Mouse (Mus musculus): ENCODE measurements around the gene Drosha. TPM values are rescaled to one million over a fixed set of nuclear protein-coding genes. Genes with fewer than 3 reads are reported as not detected.
A peak's percentile ranks its signal among the peaks of the same experiment; 100 is the strongest.

Drosha gene
- polyA plus RNA-seq, 1 experiment from 2014 or later, result 25.2 TPM

DNA sequence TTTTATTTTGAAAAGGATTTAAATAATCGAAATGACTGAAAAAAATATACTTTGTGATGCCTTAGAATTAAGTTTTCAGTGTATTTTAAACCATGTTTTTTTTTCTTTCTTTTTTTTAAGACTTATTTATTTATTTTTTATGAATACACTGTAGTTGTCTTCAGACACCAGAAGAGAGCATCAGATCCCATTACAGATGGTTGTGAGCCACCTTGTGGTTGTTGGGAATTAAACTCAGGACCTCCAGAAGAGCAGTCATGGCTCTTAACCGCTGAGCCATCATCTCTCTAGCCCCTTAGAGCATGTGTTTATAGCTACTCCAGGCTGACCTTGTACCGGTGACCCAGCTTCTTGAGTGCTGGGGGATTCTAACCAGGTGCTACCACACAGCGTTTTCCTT is 24.8 kb downstream of the Drosha start:
- H3K36me3 ChIP-seq (ENCODE audit: control insufficient read depth, insufficient read depth, low read length), result peaks cover 15% of the 10 kb centered on the region
- no peak overlapping the region for H3K4me2 ChIP-seq (ENCODE audit: low read depth, low read length)
- no peaks in the 10 kb centered on the region for H3K4me1 ChIP-seq (ENCODE audit: control insufficient read depth, insufficient read depth, low read length)
- no peaks in the 10 kb centered on the region for H3K9me3 ChIP-seq (ENCODE audit: control insufficient read depth, low read length)
- H3K4me3 ChIP-seq (ENCODE audit: low read length), result no peak overlapping the region
- no peaks in the 10 kb centered on the region for H3K27me3 ChIP-seq (replicated peaks; ENCODE audit: control insufficient read depth, insufficient read depth, low read length)
- H3K27ac ChIP-seq (ENCODE audit: low read length), result no peak overlapping the region
- no peak overlapping the region for H3K9ac ChIP-seq (ENCODE audit: low read depth, low read length)
- no peak for ATAC-seq
- 86% methylated on average over 4 of the region's 4 CpGs for WGBS

DNA sequence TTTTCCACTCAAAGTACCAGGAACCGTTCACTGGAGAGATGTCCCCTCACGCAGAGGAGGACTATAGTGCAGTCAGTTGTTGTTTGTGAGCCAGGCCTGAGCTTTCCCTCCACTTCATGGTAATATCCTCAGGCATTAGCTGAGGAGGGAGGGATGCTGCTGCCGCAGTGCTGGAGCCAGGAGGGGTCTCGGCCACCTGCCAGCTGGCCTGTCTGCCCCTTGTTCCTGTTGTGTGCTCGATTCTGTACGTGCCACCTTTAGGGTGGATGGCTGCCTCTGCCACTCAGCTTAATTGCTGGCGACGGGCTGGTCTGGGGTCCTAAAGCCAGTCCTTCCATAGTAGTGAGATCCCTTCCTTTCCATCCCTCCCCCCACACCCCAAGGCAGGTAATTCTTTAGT is 28.9 kb downstream of the Drosha start:
- Histone ChIP-seq H3K4me3 (ENCODE audit: low read length) (no peak overlapping the region), H3K27me3 (replicated peaks; ENCODE audit: control insufficient read depth, insufficient read depth, low read length) (no peaks in the 10 kb centered on the region), H3K9ac (ENCODE audit: low read depth, low read length) (no peak overlapping the region), H3K4me2 (ENCODE audit: low read depth, low read length) (no peak overlapping the region), H3K9me3 (ENCODE audit: control insufficient read depth, low read length) (no peaks in the 10 kb centered on the region), H3K4me1 (ENCODE audit: control insufficient read depth, insufficient read depth, low read length) (no peaks in the 10 kb centered on the region), H3K36me3 (ENCODE audit: control insufficient read depth, insufficient read depth, low read length) (peaks cover 5% of the 10 kb centered on the region; the same call in 1 of the 2 replicates), H3K27ac (ENCODE audit: low read length) (no peak overlapping the region)
- 93% methylated on average over 8 of the region's 8 CpGs for WGBS
- ATAC-seq, result no peak

DNA sequence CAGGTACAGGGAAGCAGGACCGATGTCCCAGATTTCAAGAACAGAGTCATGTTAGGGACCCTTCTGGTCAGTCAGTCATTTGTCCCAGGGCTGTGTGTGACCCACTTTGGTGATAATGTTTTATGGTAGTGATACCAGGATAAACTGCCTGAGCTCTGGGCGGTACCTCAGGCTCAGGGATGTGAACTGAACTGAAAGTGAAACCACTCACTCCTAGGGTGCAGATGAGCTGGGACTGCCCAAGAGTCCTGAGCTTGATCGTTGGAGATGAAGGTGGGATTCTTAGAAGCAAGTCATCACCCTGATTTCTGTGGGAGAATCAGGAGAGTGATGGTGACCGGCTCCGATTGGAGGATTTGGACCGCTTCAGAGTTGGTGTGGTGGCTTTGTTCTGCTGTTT is 32.2 kb downstream of the Drosha start:
- H3K9ac ChIP-seq (ENCODE audit: low read depth, low read length), result no peak overlapping the region
- no peak overlapping the region for H3K27ac ChIP-seq (ENCODE audit: low read length)

DNA sequence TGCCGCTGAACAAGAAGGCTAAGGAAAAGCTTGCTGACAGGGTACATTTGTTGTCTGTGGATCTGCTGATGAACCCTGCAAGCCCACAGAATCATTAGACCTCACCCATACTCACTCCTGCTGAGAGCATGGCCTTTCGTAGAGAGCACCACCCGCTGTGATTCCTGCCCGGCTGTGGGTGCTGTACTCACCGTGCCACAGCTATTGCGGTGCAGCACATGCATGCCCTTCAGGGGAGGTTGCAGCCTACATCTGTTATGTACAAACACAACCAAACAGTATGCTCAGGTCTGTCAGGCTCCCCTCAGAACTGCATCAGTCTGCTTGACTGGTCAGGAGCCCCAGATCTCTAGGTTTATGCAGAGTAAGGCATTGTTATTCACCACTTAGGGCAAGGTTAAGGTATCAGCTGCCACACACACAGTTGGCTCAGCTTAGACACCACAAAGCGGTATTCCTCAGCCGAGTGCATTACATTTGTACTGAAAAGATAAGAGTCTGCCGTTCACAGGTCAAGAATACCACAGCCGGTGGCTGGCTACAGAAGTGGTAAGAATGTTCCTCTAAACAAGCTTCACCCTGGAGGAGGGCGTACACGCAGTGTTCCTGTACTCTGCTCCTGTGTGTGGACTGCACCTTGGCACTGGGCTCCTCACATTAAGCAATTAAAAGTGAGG is 33.4 kb downstream of the Drosha start:
- Histone ChIP-seq H3K4me1 (ENCODE audit: control insufficient read depth, insufficient read depth, low read length) (no peaks in the 10 kb centered on the region), H3K9ac (ENCODE audit: low read depth, low read length) (no peak overlapping the region), H3K4me3 (ENCODE audit: low read length) (no peak overlapping the region), H3K27me3 (replicated peaks; ENCODE audit: control insufficient read depth, insufficient read depth, low read length) (no peaks in the 10 kb centered on the region), H3K36me3 (ENCODE audit: control insufficient read depth, insufficient read depth, low read length) (peaks cover 10% of the 10 kb centered on the region; the same call in 1 of the 2 replicates), H3K4me2 (ENCODE audit: low read depth, low read length) (no peak overlapping the region), H3K27ac (ENCODE audit: low read length) (no peak overlapping the region), H3K9me3 (ENCODE audit: control insufficient read depth, low read length) (no peaks in the 10 kb centered on the region)
- WGBS, result 88% methylated on average over 12 of the region's 12 CpGs
- peak; percentile 40; the same call in 1 of the 2 replicates for ATAC-seq

More for the DNA sequence above, 32.2 kb downstream of the Drosha start:
- H3K36me3 ChIP-seq (ENCODE audit: control insufficient read depth, insufficient read depth, low read length), result peaks cover 5% of the 10 kb centered on the region; the same call in 1 of the 2 replicates
- H3K9me3 ChIP-seq (ENCODE audit: control insufficient read depth, low read length), result no peaks in the 10 kb centered on the region
- no peaks in the 10 kb centered on the region for H3K4me1 ChIP-seq (ENCODE audit: control insufficient read depth, insufficient read depth, low read length)
- no peak overlapping the region for H3K4me3 ChIP-seq (ENCODE audit: low read length)
- H3K27me3 ChIP-seq (replicated peaks; ENCODE audit: control insufficient read depth, insufficient read depth, low read length), result no peaks in the 10 kb centered on the region
- 91% methylated on average over 6 of the region's 6 CpGs for WGBS
- H3K4me2 ChIP-seq (ENCODE audit: low read depth, low read length), result no peak overlapping the region
- ATAC-seq, result no peak

DNA sequence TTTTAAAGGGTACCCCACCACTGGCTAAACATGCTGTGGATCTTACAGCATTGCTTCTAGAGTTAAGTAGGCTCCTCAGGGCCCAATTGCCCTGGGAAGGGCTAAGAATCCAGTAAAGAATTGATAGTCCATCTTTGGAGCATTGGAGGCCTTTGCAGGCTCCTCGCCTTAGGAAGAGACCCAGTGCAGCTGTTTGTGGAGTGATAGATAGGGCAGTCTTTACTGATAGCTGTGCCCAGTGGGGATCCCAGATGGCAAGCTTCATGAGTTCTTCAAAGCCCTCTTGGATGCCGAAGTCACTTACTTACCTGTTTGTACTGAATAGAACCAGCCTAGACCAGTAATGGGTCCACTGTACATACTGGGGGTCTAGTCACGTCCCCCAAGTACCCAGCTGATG is 34.0 kb downstream of the Drosha start:
- 95% methylated on average over 3 of the region's 3 CpGs for WGBS
- Histone ChIP-seq H3K27me3 (replicated peaks; ENCODE audit: control insufficient read depth, insufficient read depth, low read length) (no peaks in the 10 kb centered on the region), H3K4me2 (ENCODE audit: low read depth, low read length) (no peak overlapping the region), H3K9me3 (ENCODE audit: control insufficient read depth, low read length) (no peaks in the 10 kb centered on the region), H3K9ac (ENCODE audit: low read depth, low read length) (no peak overlapping the region), H3K4me3 (ENCODE audit: low read length) (no peak overlapping the region), H3K27ac (ENCODE audit: low read length) (no peak overlapping the region), H3K36me3 (ENCODE audit: control insufficient read depth, insufficient read depth, low read length) (peaks cover 10% of the 10 kb centered on the region; the same call in 1 of the 2 replicates), H3K4me1 (ENCODE audit: control insufficient read depth, insufficient read depth, low read length) (no peaks in the 10 kb centered on the region)
- ATAC-seq, result no peak

DNA sequence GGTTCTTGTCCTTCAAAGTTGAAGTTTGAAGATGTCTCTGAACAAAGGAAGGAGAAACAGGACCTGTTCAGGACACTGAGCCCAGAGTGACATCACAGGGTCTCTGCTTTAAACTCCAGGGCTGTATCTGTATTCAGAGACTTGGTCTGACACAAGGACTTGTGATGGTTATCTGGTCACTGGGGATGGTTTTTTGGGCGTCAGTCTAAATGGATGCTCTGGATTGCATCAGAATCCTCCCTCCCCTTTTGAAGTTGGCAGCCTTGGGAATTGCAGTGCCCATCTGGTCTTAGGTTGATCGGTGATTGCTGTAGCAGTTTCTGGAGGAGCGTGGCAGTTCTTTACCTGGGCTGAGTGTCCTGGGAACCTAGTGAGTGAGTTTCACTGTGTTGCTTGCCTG is 37.4 kb downstream of the Drosha start:
- H3K9me3 ChIP-seq (ENCODE audit: control insufficient read depth, low read length), result no peaks in the 10 kb centered on the region
- WGBS, result 73% methylated on average over 3 of the region's 3 CpGs
- no peaks in the 10 kb centered on the region for H3K27me3 ChIP-seq (replicated peaks; ENCODE audit: control insufficient read depth, insufficient read depth, low read length)
- no peaks in the 10 kb centered on the region for H3K4me1 ChIP-seq (ENCODE audit: control insufficient read depth, insufficient read depth, low read length)
- H3K36me3 ChIP-seq (ENCODE audit: control insufficient read depth, insufficient read depth, low read length), result 0 out of 2 replicates have a peak, but pooled peaks cover 5% of the 10 kb centered on the region
- H3K4me3 ChIP-seq (ENCODE audit: low read length), result no peak overlapping the region
- H3K9ac ChIP-seq (ENCODE audit: low read depth, low read length), result no peak overlapping the region
- no peak for ATAC-seq
- no peak overlapping the region for H3K4me2 ChIP-seq (ENCODE audit: low read depth, low read length)
- no peak overlapping the region for H3K27ac ChIP-seq (ENCODE audit: low read length)

DNA sequence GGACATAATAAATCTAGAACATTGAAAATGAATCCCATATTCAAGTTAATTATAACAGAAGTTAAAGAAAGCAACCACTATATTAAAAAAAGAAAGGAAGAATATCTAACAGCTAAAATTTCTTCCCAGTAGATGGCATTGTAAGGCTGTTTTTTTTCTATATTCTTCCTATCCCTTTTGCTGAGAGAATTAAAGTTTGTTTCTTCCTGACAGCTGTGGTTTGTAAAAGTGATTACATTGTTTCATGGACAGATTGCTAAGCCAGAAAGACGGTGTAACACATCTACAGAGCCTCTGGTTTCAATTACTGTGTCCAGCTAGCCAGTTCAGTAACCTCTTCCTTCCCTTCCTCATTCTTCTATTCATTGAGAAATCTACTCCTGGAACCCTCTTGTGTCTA is 39.1 kb downstream of the Drosha start:
- H3K36me3 ChIP-seq (ENCODE audit: control insufficient read depth, insufficient read depth, low read length), result 0 out of 2 replicates have a peak, but pooled peaks cover 9% of the 10 kb centered on the region
- H3K27ac ChIP-seq (ENCODE audit: low read length), result no peak overlapping the region
- H3K9me3 ChIP-seq (ENCODE audit: control insufficient read depth, low read length), result no peaks in the 10 kb centered on the region
- 39% methylated on average over 1 of the region's 1 CpGs for WGBS
- H3K4me2 ChIP-seq (ENCODE audit: low read depth, low read length), result no peak overlapping the region
- no peak overlapping the region for H3K9ac ChIP-seq (ENCODE audit: low read depth, low read length)
- no peaks in the 10 kb centered on the region for H3K27me3 ChIP-seq (replicated peaks; ENCODE audit: control insufficient read depth, insufficient read depth, low read length)
- no peak for ATAC-seq
- H3K4me1 ChIP-seq (ENCODE audit: control insufficient read depth, insufficient read depth, low read length), result no peaks in the 10 kb centered on the region
- H3K4me3 ChIP-seq (ENCODE audit: low read length), result no peak overlapping the region

DNA sequence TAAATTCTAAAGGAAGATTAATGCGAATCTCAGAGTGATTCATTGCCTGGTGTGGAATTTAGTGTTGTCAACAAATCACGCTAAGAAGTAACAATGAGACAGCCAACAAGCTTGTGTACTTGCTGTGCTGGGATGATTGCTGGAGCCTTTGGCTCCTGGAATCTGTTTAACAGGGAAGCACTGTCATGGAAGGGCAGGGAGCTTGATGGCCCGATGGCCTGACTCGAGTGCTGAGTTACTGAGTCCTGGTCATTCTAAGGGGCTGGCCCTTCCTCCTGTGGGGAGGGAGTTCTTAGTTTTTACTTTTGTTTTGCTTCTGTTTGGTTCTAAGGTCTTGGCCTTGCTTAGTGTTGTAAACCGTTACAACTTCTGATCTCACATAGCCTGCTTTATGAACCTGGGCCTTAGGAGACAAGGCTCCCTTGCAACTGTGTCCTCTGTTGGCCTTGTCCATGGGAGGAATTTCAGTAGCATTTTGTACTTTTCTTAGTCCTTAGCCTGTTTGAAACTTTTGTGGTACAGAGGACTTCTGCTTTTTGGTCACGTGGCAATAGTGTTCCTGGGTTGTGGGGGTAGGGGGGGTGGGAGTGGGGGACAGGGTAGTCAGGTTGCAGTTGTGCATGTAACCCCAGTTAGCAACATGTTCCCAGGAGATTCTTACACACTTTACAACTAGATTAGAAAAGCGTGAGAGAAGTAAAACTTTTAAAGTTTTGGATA is 41.1 kb downstream of the Drosha start:
- no peaks in the 10 kb centered on the region for H3K27me3 ChIP-seq (replicated peaks; ENCODE audit: control insufficient read depth, insufficient read depth, low read length)
- no peak overlapping the region for H3K4me2 ChIP-seq (ENCODE audit: low read depth, low read length)
- WGBS, result 68% methylated on average over 7 of the region's 7 CpGs
- H3K9ac ChIP-seq (ENCODE audit: low read depth, low read length), result no peak overlapping the region
- H3K36me3 ChIP-seq (ENCODE audit: control insufficient read depth, insufficient read depth, low read length), result 0 out of 2 replicates have a peak, but pooled peaks cover 9% of the 10 kb centered on the region
- no peak overlapping the region for H3K4me3 ChIP-seq (ENCODE audit: low read length)
- no peaks in the 10 kb centered on the region for H3K4me1 ChIP-seq (ENCODE audit: control insufficient read depth, insufficient read depth, low read length)
- H3K27ac ChIP-seq (ENCODE audit: low read length), result no peak overlapping the region
- H3K9me3 ChIP-seq (ENCODE audit: control insufficient read depth, low read length), result no peaks in the 10 kb centered on the region
- peak; percentile 26; the same call in 1 of the 2 replicates for ATAC-seq

DNA sequence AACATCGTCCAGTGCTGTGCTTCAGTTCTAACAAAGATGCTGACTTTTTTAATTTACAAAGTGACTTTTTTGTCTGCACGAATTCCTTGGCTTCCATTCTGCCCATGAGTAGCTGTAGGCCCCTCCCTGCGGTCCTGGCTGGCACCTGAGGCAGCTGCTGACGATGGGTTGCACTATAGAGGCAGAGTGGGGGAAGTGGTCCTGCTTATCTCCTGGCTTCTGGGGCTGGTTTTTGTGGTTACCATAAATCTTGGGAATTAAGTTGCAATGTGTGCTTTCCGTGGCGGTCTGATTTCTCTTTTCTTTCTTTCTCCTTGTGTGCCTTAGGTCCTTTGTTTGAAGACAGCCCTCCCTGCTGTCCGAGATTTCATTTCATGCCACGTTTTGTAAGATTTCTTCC is 42.7 kb downstream of the Drosha start:
- Histone ChIP-seq H3K4me1 (ENCODE audit: control insufficient read depth, insufficient read depth, low read length) (no peaks in the 10 kb centered on the region), H3K27ac (ENCODE audit: low read length) (no peak overlapping the region), H3K36me3 (ENCODE audit: control insufficient read depth, insufficient read depth, low read length) (0 out of 2 replicates have a peak, but pooled peaks cover 4% of the 10 kb centered on the region), H3K9ac (ENCODE audit: low read depth, low read length) (no peak overlapping the region), H3K27me3 (replicated peaks; ENCODE audit: control insufficient read depth, insufficient read depth, low read length) (no peaks in the 10 kb centered on the region), H3K9me3 (ENCODE audit: control insufficient read depth, low read length) (no peaks in the 10 kb centered on the region), H3K4me2 (ENCODE audit: low read depth, low read length) (no peak overlapping the region), H3K4me3 (ENCODE audit: low read length) (no peak overlapping the region)
- 67% methylated on average over 8 of the region's 8 CpGs for WGBS
- no peak for ATAC-seq

All from intestine, embryonic 16.5 days (tissue).